Mouse (Mus musculus): ENCODE results near the gene Acox1. TPM values are rescaled to one million over a fixed set of nuclear protein-coding genes. Genes with fewer than 3 reads are reported as not detected.

Acox1 gene
- polyA plus RNA-seq (2015; fragmentation: Nextera tagmentation; extraction: Ambion mirVana), result 207 and 211 TPM in 2 replicates

GRCm38 (mm10) chr11:116198639-116199531, at the start of gene Acox1, which contains the start of gene Ten1:
Acox1 (minus strand) TSS chr11:116199045.
Ten1 (plus strand) TSS chr11:116198855.
- DNase-seq (ENCODE audit: low spot score) (peak; percentile 98), ATAC-seq (ENCODE audit: low FRiP score, low TSS enrichment) (peak; percentile 94)
- Histone ChIP-seq H3K36me3 (ENCODE audit: control insufficient read depth, insufficient read depth, low read length) (peaks cover 2% of the 10 kb centered on the region; the same call in 1 of the 2 replicates), H3K27ac (replicated peaks) (peak within 1 kb of the TSS; percentile 94), H3K9me3 (ENCODE audit: control insufficient read depth, low read length) (no peaks in the 10 kb centered on the region), H3K27me3 (ENCODE audit: control insufficient read depth, insufficient read depth, low read length) (no peaks in the 10 kb centered on the region), H3K4me1 (replicated peaks; ENCODE audit: control insufficient read depth, insufficient read depth) (no peaks in the 10 kb centered on the region), H3K4me2 (replicated peaks; ENCODE audit: low read depth) (peak within 1 kb of the TSS; percentile 80), H3K4me3 (ENCODE audit: low read depth, low read length) (peak within 1 kb of the TSS; percentile 74), H3K9ac (ENCODE audit: low read length) (peak within 1 kb of the TSS; percentile 86)
- under 1% methylated on average over 62 of the region's 62 CpGs for whole genome bisulfite sequencing
- TF ChIP-seq CTCF (IDR thresholded peaks at IDR 0.05; ENCODE audit: low read depth), result no peak
- peak; percentile 92 for TF ChIP-seq EP300 (optimal IDR thresholded peaks at IDR 0.05)

DNA sequence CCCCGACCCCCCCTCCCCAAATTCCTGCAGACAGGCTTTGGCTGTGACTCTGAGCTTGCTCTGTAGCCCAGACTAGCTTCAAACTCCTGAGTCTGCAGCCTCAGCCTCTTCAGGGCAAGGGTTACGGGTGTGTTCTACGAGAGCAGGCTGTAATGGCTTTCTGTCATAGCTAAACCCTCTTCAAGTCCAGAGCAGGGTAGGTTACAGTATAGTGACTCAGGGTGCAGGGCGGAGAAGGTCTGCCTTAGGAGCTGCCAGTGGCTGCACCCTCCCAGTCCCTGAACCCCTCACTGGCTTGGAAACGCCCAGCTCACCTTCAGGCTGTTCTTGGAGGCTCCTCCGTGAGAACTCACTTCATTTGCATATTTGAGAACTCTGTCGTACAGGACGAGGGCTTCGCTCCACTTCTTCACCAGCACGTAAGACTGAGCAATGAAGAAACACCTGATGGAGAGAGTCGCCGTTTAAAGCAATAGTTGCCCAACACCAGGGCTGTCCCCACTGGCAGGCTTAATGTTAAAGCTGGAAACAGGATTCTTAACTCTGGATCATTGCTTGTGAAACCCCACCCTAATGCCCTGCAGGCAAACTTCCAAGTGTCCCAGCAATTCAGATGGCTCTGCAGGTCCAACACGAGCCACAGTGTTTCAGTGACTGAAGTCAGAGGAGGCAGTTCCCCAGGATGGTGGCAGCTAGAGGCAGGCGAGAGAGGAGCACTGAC, 48.8 kb upstream of the Acox1 start:
- no peak for TF ChIP-seq EP300 (optimal IDR thresholded peaks at IDR 0.05)
- no peak for TF ChIP-seq CTCF (IDR thresholded peaks at IDR 0.05; ENCODE audit: low read depth)
- 65% methylated on average over 14 of the region's 14 CpGs for WGBS
- Histone ChIP-seq H3K27me3 (ENCODE audit: control insufficient read depth, insufficient read depth, low read length) (no peaks in the 10 kb centered on the region), H3K36me3 (ENCODE audit: control insufficient read depth, insufficient read depth, low read length) (peaks cover 55% of the 10 kb centered on the region), H3K9ac (ENCODE audit: low read length) (no peak overlapping the region), H3K9me3 (ENCODE audit: control insufficient read depth, low read length) (no peaks in the 10 kb centered on the region), H3K27ac (replicated peaks) (peak overlapping the region; percentile 74), H3K4me1 (replicated peaks; ENCODE audit: control insufficient read depth, insufficient read depth) (no peaks in the 10 kb centered on the region), H3K4me2 (replicated peaks; ENCODE audit: low read depth) (no peak overlapping the region), H3K4me3 (ENCODE audit: low read depth, low read length) (no peak overlapping the region)
- peak; percentile 55 for DNase-seq (ENCODE audit: low spot score)
- peak; percentile 89 for ATAC-seq (ENCODE audit: low FRiP score, low TSS enrichment)

- H3K36me3 ChIP-seq (ENCODE audit: control insufficient read depth, insufficient read depth, low read length), result peaks cover 38% of the 10 kb centered on the region
- no peaks in the 10 kb centered on the region for H3K4me1 ChIP-seq (replicated peaks; ENCODE audit: control insufficient read depth, insufficient read depth)
- 73% methylated on average over 6 of the region's 6 CpGs for WGBS
- no peak overlapping the region for H3K4me2 ChIP-seq (replicated peaks; ENCODE audit: low read depth)
- DNase-seq (ENCODE audit: low spot score) (no peak), ATAC-seq (ENCODE audit: low FRiP score, low TSS enrichment) (no peak)
- H3K4me3 ChIP-seq (ENCODE audit: low read depth, low read length), result no peak overlapping the region
- TF ChIP-seq EP300 (optimal IDR thresholded peaks at IDR 0.05), result no peak
- no peak for TF ChIP-seq CTCF (IDR thresholded peaks at IDR 0.05; ENCODE audit: low read depth)
- H3K9ac ChIP-seq (ENCODE audit: low read length), result no peak overlapping the region
- H3K27me3 ChIP-seq (ENCODE audit: control insufficient read depth, insufficient read depth, low read length), result no peaks in the 10 kb centered on the region
- H3K27ac ChIP-seq (replicated peaks), result no peak overlapping the region
- H3K9me3 ChIP-seq (ENCODE audit: control insufficient read depth, low read length), result no peaks in the 10 kb centered on the region
Measured at GRCm38 (mm10) chr11:116245616-116246015, 46.8 kb upstream of the Acox1 start.

- no peaks in the 10 kb centered on the region for H3K27me3 ChIP-seq (ENCODE audit: control insufficient read depth, insufficient read depth, low read length)
- WGBS, result 71% methylated on average over 8 of the region's 8 CpGs
- H3K36me3 ChIP-seq (ENCODE audit: control insufficient read depth, insufficient read depth, low read length), result peaks cover 30% of the 10 kb centered on the region
- H3K9me3 ChIP-seq (ENCODE audit: control insufficient read depth, low read length), result no peaks in the 10 kb centered on the region
- DNase-seq (ENCODE audit: low spot score) (no peak), ATAC-seq (ENCODE audit: low FRiP score, low TSS enrichment) (no peak)
- no peaks in the 10 kb centered on the region for H3K4me1 ChIP-seq (replicated peaks; ENCODE audit: control insufficient read depth, insufficient read depth)
- no peak overlapping the region for H3K27ac ChIP-seq (replicated peaks)
- no peak overlapping the region for H3K4me3 ChIP-seq (ENCODE audit: low read depth, low read length)
- H3K4me2 ChIP-seq (replicated peaks; ENCODE audit: low read depth), result no peak overlapping the region
- no peak for TF ChIP-seq EP300 (optimal IDR thresholded peaks at IDR 0.05)
- no peak for TF ChIP-seq CTCF (IDR thresholded peaks at IDR 0.05; ENCODE audit: low read depth)
- no peak overlapping the region for H3K9ac ChIP-seq (ENCODE audit: low read length)
Measured at GRCm38 (mm10) chr11:116244580-116244979, 45.7 kb upstream of the Acox1 start.

- H3K4me2 ChIP-seq (replicated peaks; ENCODE audit: low read depth), result no peak overlapping the region
- peaks cover 17% of the 10 kb centered on the region for H3K36me3 ChIP-seq (ENCODE audit: control insufficient read depth, insufficient read depth, low read length)
- no peak for TF ChIP-seq CTCF (IDR thresholded peaks at IDR 0.05; ENCODE audit: low read depth)
- TF ChIP-seq EP300 (optimal IDR thresholded peaks at IDR 0.05), result no peak
- no peaks in the 10 kb centered on the region for H3K4me1 ChIP-seq (replicated peaks; ENCODE audit: control insufficient read depth, insufficient read depth)
- DNase-seq (ENCODE audit: low spot score) (no peak), ATAC-seq (ENCODE audit: low FRiP score, low TSS enrichment) (no peak)
- H3K9me3 ChIP-seq (ENCODE audit: control insufficient read depth, low read length), result no peaks in the 10 kb centered on the region
- no peak overlapping the region for H3K4me3 ChIP-seq (ENCODE audit: low read depth, low read length)
- no peak overlapping the region for H3K27ac ChIP-seq (replicated peaks)
- 50% methylated on average over 12 of the region's 12 CpGs for WGBS
- no peak overlapping the region for H3K9ac ChIP-seq (ENCODE audit: low read length)
- no peaks in the 10 kb centered on the region for H3K27me3 ChIP-seq (ENCODE audit: control insufficient read depth, insufficient read depth, low read length)
Measured at GRCm38 (mm10) chr11:116241744-116242235, 42.9 kb upstream of the Acox1 start.

Data from stomach, postnatal 0 days (tissue).